Mouse (Mus musculus) thymus, postnatal 14 days (tissue): Measurements from ENCODE around the gene Slc22a1.

Experiments
- DNase-seq: peaks from one replicate; pipeline ENCODE4 v3.0.0; 2021

Slc22a1 gene

DNA sequence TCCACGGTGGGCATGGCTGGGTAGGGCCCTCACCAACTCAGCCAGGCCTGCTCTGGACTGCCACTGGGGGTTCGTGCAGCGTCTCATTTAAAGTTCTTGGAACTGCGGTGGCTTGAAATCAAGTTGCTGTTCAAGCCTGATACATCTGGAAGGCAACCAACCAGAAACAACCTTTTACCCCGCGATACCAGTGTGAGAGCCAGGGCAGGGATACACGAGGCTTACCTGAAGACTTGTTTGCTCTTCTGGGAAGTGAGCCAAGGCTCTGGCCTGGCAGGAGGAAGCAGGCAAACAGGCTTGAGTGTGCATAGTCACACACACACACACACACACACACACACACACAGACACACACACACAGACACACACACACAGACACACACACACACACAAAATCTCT is at the start of gene Slc22a1:
Gene Slc22a1 (minus strand): TSS at position 184 of the 400 bp plus-strand sequence.
- DNase-seq, result no peak

GRCm38 (mm10) chr17:12724767-12725744 is 49.4 kb upstream of the Slc22a1 start:
- no peak for DNase-seq

- no peak for DNase-seq
These were observed 48.5 kb upstream of the Slc22a1 start for GRCm38 (mm10) chr17:12723986-12724766.

DNA sequence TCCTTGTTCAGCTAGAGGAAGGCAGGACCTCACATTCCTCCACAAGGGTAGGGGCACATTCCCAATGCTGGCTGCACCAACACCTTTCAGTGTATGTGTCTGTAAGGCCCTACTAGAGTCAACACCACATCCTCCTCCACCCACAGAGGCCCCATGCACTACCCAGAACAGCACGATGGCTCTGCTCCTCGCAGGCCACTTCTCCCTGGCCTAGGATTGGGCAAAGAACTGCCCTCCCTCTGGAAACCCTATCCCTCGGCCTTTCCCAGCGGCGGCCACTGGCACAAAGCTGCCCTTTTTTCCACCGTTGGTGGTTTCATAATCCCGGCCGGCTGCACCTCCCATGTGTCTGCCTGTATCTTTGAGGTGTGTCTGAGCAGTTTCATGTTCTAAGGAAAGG is 47.0 kb upstream of the Slc22a1 start:
- DNase-seq, result no peak

DNA sequence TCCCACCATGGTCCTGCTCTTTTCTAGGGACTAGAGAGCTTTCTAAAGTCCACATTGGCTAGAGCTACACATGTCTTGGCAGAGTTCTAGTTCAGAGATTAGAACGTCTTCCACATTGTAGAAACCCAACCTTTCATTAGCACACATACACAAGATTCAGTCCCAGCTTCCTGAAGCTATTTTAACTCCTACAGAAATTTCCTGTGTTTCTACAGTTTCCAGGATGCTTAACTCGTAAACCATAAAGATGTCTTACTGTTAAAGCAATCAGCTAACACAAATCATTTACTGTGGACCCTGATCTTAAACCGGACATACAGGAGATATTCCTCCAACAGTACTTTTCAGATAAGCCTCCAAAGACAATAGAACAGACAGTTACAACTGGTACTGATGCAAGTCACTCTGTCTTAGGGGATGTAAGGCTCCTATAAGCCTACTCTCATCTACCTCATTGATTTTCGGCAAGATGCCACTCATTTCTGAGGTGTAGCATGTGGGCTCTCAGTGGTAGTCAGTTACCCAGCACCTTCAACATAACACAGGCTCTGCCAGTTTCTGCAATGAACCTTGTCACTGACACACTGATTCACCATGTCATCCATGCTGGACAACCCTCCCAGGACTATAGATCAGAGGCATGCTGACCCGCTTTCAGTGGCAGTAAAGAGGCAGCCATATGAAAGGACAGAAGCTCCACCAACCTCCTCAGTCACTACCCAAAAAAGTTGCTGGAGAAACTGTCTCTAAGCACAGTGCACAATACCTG is 45.7 kb upstream of the Slc22a1 start:
- no peak for DNase-seq

DNA sequence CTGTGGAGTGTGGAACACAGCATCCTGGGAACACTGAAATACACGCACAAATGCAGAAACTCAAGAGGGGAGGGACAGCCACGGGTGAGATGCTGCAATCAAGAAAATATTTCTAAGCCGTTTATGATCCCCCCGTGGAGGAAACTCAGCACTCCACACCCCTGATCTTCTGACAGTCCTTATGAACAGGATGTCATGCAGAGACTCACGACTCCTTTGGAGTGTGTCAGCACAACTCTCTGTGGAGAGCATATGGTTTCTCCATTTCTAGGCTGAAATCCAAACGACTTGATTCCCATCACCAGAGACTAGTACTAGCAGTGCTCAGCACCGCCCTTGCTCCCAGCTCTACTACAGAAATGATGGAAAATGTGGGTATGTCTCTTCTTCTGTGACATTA is 42.6 kb upstream of the Slc22a1 start:
- DNase-seq, result no peak

DNA sequence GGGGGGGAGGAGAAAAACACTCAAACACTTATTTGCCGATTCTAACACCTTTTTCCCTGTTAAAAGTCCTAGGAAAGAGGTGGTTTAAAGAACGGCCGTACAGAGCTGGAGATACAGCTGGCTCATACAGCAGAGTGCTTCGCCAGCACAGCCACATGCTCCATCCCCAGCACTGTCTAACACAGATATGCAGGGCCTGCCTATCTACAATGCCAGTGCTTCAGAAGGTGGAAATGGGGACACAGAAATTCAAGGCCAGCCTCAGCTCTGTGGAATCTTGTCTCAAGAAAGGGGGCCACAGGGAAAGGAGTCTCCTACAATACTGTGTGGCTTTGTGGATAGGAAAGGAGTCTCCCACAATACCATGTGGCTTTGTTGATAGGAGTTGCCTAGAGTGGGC is 41.8 kb upstream of the Slc22a1 start:
- no peak for DNase-seq

DNA sequence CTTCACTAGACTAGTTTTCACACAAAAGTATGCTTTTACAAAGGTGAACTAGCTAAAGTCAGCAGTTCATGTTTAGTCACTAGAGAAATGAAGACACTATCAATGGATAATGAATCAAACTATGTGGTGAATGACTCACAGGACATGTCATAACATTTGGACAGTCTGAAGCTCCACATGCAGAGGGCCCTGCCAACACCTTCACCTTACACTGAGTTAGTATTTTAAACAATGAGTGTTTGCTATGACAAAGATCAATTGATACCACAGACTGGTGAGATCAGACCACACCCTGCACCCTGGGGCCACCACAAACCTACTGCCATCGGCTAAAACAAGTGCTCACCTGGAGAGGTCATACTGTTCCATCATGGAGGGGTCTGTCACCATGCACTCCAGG is 39.4 kb upstream of the Slc22a1 start:
- DNase-seq, result no peak

GRCm38 (mm10) chr17:12714080-12714561 is 38.5 kb upstream of the Slc22a1 start:
- peak; percentile 38 for DNase-seq

- no peak for DNase-seq
These were observed 37.4 kb upstream of the Slc22a1 start for GRCm38 (mm10) chr17:12712993-12713392.

DNA sequence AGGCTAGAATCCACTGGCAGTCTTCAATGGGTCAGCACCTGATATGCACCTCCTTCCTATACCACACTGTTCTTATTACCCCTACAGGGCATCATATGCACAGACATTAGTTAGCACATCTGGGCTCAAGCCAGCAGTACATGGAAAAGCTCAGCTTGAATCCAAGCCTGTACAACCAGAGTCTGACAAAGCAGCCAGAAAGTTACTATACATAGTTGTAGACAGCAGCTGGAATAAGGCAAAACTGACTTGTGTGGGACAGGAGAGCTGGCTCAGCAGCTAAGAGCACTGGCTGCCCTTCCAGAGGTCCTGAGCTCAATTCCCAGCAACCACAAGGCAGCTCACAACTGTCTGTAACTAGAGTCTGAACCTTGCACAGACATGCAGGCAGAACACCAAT is 36.6 kb upstream of the Slc22a1 start:
- DNase-seq, result no peak

DNA sequence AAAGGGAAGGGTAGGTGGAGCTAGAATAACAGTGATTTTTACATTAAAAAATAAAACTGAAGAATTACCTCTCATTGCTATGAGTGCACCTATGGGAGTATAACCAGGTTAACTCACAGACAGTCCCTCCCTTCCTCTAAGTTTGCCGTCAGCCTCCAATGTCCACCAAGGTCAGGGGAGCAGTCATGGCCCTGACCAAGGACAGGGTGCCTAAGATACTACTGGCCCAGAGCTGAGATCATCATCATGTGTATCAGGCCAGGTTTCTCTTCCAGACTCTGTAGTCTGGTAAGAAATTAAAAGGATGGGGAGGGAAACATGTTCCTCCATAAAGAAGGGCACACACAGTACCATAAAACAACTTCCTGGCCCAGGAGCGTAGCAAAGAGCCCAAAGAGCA is 35.3 kb upstream of the Slc22a1 start:
- no peak for DNase-seq

DNA sequence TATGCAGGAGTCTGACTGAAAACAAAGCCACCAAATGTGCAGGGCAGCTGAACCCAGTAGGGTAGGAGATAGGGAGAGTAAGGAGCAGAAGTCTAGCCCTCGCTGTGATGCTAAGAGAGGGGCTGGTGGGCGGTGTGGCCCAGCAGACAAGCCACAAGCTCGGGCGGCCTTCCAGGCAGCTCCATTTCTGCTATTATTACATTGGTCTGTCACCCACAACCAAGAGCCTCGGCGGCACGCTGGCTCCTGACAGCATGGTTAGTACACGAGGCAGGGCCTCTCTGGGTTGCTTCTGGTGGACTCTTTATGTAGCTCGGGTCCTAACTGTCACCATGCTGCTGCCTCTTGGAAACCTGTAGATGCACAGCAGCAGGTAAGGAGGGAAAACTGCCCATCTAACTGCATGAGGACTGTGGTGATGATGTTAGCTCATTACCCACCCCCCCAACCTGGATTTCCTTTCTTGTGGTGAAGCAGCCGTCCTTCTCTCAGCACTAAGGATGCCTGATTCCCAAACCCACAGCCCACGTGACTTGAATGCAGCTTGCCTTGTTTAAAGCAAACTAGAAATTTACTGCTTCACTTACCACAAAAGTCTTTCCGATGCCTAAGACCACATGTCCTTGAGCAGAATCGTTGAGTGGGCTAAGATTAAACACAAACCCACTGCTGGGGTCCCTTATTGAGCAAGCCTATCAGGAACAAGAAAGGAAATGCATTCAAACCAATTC is 34.6 kb upstream of the Slc22a1 start:
- peak; percentile 25 for DNase-seq

DNA sequence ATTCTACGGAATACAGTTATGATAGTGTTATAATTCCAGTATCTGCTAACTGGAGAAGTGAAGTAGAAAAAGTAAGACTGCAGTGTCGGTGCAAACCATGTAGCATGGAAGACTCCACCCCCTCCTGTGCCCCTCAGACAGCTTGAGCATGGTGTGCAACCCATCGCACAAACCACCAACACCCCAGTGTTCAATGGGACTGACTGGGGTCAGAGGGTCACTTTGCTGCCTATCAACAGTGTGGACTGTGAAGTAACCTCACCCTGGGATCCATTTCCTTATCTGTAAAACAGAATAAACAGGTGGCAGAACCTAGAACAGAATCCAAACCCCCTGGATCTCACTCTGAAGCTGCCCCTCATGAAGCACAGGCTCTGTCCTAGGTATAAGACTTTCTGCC is 32.8 kb upstream of the Slc22a1 start:
- DNase-seq, result no peak

DNA sequence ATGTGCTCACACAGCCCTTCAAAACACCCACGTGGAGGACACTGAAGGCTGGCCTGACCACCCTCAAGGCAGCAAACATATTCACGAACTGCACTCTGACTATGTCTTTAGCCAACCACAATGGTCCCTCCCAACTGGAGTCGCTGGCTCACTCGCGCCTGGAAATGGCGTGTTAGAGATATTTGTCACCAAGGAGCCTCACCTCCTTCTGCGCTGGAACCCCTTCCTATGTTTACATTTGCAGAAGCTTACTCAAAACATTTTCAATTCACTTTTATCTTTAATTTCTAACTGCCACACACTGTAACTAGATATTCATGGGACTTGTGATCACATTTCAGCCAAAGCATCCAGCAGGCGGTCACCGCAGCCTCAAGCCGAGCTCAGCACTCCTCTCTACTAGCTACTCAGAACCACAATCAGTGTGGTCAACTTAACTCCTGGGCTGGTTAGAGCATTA is 31.0 kb upstream of the Slc22a1 start:
- DNase-seq, result no peak

DNA sequence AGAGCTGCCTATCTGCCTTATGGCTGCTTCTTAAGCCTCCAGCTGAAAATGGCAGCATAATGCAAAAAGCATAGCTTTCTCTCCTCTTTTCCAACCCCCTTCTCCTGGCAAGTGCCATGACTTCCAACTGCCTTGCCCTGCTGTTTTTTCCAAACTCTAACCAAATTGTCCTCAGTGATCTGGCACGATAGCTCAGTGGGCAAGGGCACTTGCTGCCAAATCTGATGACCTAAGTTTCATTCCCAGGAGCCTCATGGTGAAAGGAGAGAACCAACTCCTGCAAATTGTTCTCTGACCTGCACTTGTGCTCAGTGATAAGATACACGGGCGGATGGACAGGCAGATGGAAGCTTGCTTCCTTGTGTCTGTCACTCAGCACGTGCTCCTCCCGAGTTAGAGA is 27.3 kb upstream of the Slc22a1 start:
- no peak for DNase-seq

- no peak for DNase-seq
These were observed 24.7 kb upstream of the Slc22a1 start for GRCm38 (mm10) chr17:12700373-12700772.

- no peak for DNase-seq
These were observed 16.3 kb upstream of the Slc22a1 start for GRCm38 (mm10) chr17:12691899-12692298.

DNA sequence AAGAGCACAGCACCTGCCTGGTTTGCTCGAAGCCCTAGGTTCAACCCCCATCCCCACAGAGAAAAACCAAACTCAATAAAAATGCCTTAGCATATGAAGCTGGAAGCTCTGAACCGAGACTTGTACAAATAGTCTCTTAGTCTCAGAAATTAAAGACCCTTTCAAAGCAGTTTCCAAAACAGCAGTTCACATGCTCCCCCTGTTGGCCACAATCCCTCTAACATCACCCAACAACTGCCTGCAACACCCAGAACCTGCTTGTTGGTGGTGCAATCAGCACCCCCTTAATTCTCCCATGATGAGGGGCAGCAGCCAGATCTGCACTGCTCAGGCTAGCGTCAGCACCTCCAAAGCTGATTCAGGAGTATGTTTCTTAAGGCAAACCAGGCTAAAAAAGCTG is 13.9 kb upstream of the Slc22a1 start:
- DNase-seq, result peak; percentile 59

- no peak for DNase-seq
These were observed 12.9 kb upstream of the Slc22a1 start for GRCm38 (mm10) chr17:12688427-12689110.

GRCm38 (mm10) chr17:12684928-12685624 is 9.4 kb upstream of the Slc22a1 start:
- no peak for DNase-seq
